Mouse (Mus musculus) myocyte (in vitro differentiated cells): Measurements from ENCODE around the gene Nubpl.

Experiments used
- CEBPB ChIP-seq: IDR thresholded peaks from 2 replicates; pipeline ENCODE4 v1.6.1; 2011; ENCODE audit warnings: mild to moderate bottlenecking, moderate library complexity; ENCODE audit not compliant: poor library complexity, insufficient read depth, severe bottlenecking
- E2F4 ChIP-seq: IDR thresholded peaks from one replicate; pipeline ENCODE4 v1.6.1; 2011; ENCODE audit warnings: mild to moderate bottlenecking, control low read depth, moderate library complexity; ENCODE audit not compliant: insufficient read depth
- MAX ChIP-seq: IDR thresholded peaks from one replicate; pipeline ENCODE4 v1.6.1; 2011; ENCODE audit warnings: low read depth, mild to moderate bottlenecking, control low read depth
- MYOG ChIP-seq, 3 experiments: IDR thresholded peaks; one replicate each; pipeline ENCODE4 v1.6.1; 2011; ENCODE audit warnings: control low read depth in 2 of 3, low read depth in 2 of 3, mild to moderate bottlenecking in 2 of 3; ENCODE audit not compliant: insufficient read length in 2 of 3, control insufficient read depth in 1 of 3, insufficient read depth in 1 of 3
- POLR2A ChIP-seq: IDR thresholded peaks from one replicate; pipeline ENCODE4 v1.6.1; 2011; ENCODE audit warnings: low read depth, mild to moderate bottlenecking, control low read depth, moderate library complexity; ENCODE audit not compliant: insufficient read length
- POLR2AphosphoS2 ChIP-seq: IDR thresholded peaks from one replicate; pipeline ENCODE4 v1.6.1; 2011; ENCODE audit warnings: low read depth, control low read depth; ENCODE audit not compliant: insufficient read length
- TCF12 ChIP-seq: IDR thresholded peaks from one replicate; pipeline ENCODE4 v1.6.1; 2011; ENCODE audit warnings: mild to moderate bottlenecking, control low read depth; ENCODE audit not compliant: poor library complexity, insufficient read depth, severe bottlenecking
- TCF3 ChIP-seq: IDR thresholded peaks from one replicate; pipeline ENCODE4 v1.6.1; 2011; ENCODE audit warnings: low read depth, control low read depth; ENCODE audit not compliant: insufficient read length

GRCm38 (mm10) chr12:52120276-52120675 is 22.7 kb downstream of the Nubpl start:
- no peak for TF ChIP-seq TCF12
- no peak for TF ChIP-seq MYOG (IDR thresholded peaks at IDR 0.05; ENCODE audit: control insufficient read depth in 1 of 3, insufficient read depth in 1 of 3, insufficient read length in 2 of 3, low read depth in 2 of 3)
- no peak for TF ChIP-seq CEBPB
- no peak for TF ChIP-seq E2F4
- TF ChIP-seq TCF3 = no peak
- no peak for TF ChIP-seq POLR2A
- TF ChIP-seq MAX = no peak
- TF ChIP-seq POLR2AphosphoS2 = no peak
